Mouse (Mus musculus): ENCODE measurements around the gene Nmrk1.

GRCm38 (mm10) chr19:18631161-18631643 lies 548 bp upstream of the Nmrk1 start:
- TF ChIP-seq GATA1 (IDR thresholded peaks at IDR 0.05; ENCODE audit: borderline replicate concordance, low read length) (no peak), FLI1 (IDR thresholded peaks at IDR 0.05; ENCODE audit: low read length) (no peak)
